Mouse (Mus musculus) G1E-ER4 (cell line): ENCODE data around the gene Atp1a2. TPM values are rescaled to one million over a fixed set of nuclear protein-coding genes. Genes with fewer than 3 reads are reported as not detected.

Source experiments
- GATA1 ChIP-seq: IDR thresholded peaks from one replicate; pipeline ENCODE4 v1.8.0; 2012; ENCODE audit warnings: low read length, inconsistent platforms
- polyA plus RNA-seq: library from polyadenylated mRNA; stranded (reverse); fragments of >175 nt; gene quantifications from 2 replicates; pipeline ENCODE4 v1.2.3, GENCODE M21; 2012

Gene Atp1a2
- polyA plus RNA-seq, 1 experiment: not detected

- no peak for TF ChIP-seq GATA1
Observed at GRCm38 (mm10) chr1:172312768-172313561, 15.1 kb upstream of the Atp1a2 start.

GRCm38 (mm10) chr1:172311921-172312767, 14.3 kb upstream of the Atp1a2 start:
- TF ChIP-seq GATA1: no peak

- TF ChIP-seq GATA1: no peak
Observed at GRCm38 (mm10) chr1:172311248-172311906, 13.5 kb upstream of the Atp1a2 start.

GRCm38 (mm10) chr1:172309699-172310398, 12.0 kb upstream of the Atp1a2 start:
- TF ChIP-seq GATA1: no peak

GRCm38 (mm10) chr1:172308409-172308808, 10.5 kb upstream of the Atp1a2 start:
- TF ChIP-seq GATA1: no peak

- no peak for TF ChIP-seq GATA1
Observed at GRCm38 (mm10) chr1:172307936-172308335, 10.1 kb upstream of the Atp1a2 start.

GRCm38 (mm10) chr1:172306885-172307284, 9.0 kb upstream of the Atp1a2 start:
- TF ChIP-seq GATA1: no peak

- no peak for TF ChIP-seq GATA1
Observed at GRCm38 (mm10) chr1:172306196-172306595, 8.3 kb upstream of the Atp1a2 start.

GRCm38 (mm10) chr1:172305635-172306034, 7.8 kb upstream of the Atp1a2 start:
- no peak for TF ChIP-seq GATA1

GRCm38 (mm10) chr1:172305153-172305552, 7.3 kb upstream of the Atp1a2 start:
- TF ChIP-seq GATA1: no peak

GRCm38 (mm10) chr1:172304443-172304842, 6.6 kb upstream of the Atp1a2 start:
- TF ChIP-seq GATA1: no peak

GRCm38 (mm10) chr1:172302851-172303250, 5.0 kb upstream of the Atp1a2 start:
- TF ChIP-seq GATA1: no peak

- no peak for TF ChIP-seq GATA1
Observed at GRCm38 (mm10) chr1:172302311-172302710, 4.4 kb upstream of the Atp1a2 start.

- no peak for TF ChIP-seq GATA1
Observed at GRCm38 (mm10) chr1:172301180-172301579, 3.3 kb upstream of the Atp1a2 start.

- no peak for TF ChIP-seq GATA1
Observed at GRCm38 (mm10) chr1:172300247-172300646, 2.4 kb upstream of the Atp1a2 start.
